Mouse (Mus musculus): ENCODE results near the gene 1110002E22Rik.

DNA sequence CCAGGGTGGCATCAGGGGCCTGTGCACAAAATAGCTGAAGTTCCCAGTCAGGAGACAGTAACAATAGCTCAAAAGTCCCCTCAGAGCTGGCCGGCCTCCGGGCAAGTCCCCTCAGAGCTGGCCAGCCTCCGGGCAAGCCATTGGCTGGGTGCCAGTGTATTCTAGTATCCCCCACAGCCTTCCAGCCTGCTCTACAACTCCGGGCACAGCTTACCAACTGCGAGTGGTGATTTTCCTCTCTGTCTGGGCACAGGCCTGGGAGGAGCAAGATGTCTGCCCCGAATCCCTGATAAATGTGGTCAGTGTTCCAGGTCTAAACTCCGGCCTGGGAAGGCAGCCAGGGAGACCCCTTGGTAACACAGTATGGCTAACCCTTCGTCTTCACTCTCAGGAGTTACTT is 10.4 kb downstream of the 1110002E22Rik start:
- TF ChIP-seq POLR2A (IDR thresholded peaks at IDR 0.05; ENCODE audit: borderline replicate concordance, low read depth, low read length) (no peak), CTCF (IDR thresholded peaks at IDR 0.05; ENCODE audit: low read depth, low read length) (no peak)
